Mouse (Mus musculus) heart, adult 2 months (tissue): ENCODE measurements at regions not wholly inside any gene's neighbourhood (a gene's known extent, or its start where the extent isn't known, plus 50 kb on each side); places are given as distances from the start of the nearest gene placed in this dataset.

ENCODE experiments used
- CTCF ChIP-seq: fragments of 200-600 bp; IDR thresholded peaks from 2 replicates; pipeline ENCODE4 v1.8.1; 2022; ENCODE audit warnings: antibody characterized with exemption, mild to moderate bottlenecking, moderate library complexity
- EP300 ChIP-seq: fragments of 200-500 bp; IDR thresholded peaks from 2 replicates; pipeline ENCODE4 v1.6.1; 2011; ENCODE audit warnings: low read depth, low read length, control low read depth; ENCODE audit not compliant: insufficient read depth
- POLR2A ChIP-seq: fragments of 200-500 bp; IDR thresholded peaks from 2 replicates; pipeline ENCODE4 v1.6.1; 2011; ENCODE audit warnings: mild to moderate bottlenecking, low read depth, low read length, control low read depth; ENCODE audit not compliant: insufficient read depth

GRCm38 (mm10) chr6:93410416-93411076, 467.3 kb upstream of the Adamts9 start:
- no peak for TF ChIP-seq CTCF
- no peak for TF ChIP-seq POLR2A
- TF ChIP-seq EP300: no peak
